Mouse (Mus musculus) 416B (cell line): ENCODE measurements around the gene Syngr3.
A peak's percentile ranks its signal among the peaks of the same experiment; 100 is the strongest.
"Not testable (repeated sequence)": the region's sequence is repeated elsewhere in the genome, so short reads cannot be mapped to it uniquely, and the experiment has no call there.

Experiments used
- DNase-seq: peaks from one replicate; pipeline ENCODE4 v3.0.0; 2011; ENCODE audit warnings: low read depth

Syngr3 gene

DNA sequence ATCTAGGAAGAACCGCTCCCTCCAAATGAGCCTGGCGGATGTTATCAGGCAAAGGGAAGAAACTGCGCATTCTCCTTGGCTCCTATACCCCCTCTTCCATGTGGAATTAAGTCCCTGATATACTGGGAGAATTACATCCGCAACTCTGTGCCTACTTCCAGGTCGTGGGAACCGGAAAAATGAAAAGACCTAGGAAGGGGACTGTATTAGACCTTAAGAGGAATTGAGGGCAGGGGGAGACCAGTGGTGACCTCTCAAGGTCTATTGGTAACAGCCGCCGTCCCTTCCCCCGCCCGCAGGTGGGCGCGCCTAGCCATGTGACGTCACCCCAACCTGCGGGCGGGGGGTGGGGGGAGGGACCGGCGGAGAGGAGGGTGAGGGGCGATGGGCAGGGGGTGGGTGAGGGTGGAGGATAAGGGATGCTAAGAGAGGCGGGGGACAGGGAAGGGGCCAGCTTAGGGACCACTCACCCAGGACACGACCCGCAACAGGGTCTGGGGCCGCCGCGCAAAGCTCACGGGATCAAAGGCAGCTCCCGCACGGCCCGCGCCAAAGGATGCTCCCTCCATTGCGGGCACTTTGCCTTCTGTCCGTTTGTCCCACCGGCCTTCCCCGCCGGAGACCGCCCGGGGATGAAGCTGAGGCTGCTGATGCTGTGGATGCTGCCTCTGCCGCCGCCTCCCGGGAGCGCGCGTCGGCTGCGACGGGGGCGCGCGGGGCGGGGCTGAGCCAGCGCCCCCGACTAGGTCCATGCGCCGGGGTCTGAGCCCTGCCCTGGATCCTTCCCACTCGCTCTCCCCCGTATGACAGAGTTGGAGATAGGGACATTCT, at the start of gene Syngr3:
Syngr3 (minus strand) TSS at position 705 of the 831 bp plus-strand sequence.
- no peak for DNase-seq

DNA sequence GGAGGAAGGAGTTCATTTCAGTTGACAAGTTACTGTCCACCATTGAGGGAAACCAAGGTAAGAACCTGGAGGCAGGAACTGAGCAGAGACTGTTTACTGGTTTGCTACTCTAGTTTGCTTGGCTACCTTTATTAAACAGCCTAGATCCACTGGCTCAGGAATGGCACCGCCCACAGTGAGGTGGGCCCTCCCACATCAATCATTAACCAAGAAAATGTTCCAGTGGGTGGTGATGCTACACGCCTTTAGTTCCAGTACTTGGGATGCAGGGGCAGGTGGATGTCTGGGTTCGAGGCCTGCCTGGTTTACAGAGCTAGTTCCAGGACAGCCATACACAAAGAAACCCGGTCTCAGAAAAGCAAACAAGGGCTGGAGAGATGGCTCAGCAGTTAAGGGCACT, 48.5 kb upstream of the Syngr3 start:
- no peak for DNase-seq

DNA sequence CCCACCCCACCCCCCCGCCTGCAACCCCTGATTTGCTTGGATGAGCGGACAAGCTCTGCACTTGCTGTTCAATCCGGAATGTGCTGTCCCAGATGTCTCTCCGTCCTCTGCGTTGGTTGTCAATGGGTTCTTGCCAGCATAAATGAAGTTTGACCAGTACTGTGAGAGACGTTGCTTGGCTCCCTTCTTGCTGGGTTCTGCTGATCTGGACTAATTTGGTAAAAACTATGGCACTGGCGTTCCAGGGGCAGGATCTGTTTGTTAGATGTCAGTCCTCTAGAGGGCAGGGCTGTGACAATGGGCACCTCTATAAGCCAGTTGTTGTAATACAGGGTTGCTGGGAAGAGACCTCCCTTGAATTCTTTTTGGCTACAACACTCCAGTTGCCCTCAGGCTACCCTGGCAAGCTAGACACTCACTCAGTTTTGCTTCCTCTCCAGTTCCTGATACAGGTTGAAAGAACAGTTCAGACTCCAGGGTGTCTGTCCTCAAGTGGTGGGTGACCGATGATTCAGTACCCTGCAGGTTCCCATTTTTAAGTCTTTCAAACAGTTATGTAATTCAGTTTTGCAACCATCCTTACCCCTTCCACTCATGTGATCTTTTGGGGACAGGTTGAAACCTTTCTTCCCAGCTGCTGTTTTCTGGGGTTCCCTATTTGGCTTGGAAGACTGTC, 47.5 kb upstream of the Syngr3 start:
- DNase-seq, result peak; percentile 70

DNA sequence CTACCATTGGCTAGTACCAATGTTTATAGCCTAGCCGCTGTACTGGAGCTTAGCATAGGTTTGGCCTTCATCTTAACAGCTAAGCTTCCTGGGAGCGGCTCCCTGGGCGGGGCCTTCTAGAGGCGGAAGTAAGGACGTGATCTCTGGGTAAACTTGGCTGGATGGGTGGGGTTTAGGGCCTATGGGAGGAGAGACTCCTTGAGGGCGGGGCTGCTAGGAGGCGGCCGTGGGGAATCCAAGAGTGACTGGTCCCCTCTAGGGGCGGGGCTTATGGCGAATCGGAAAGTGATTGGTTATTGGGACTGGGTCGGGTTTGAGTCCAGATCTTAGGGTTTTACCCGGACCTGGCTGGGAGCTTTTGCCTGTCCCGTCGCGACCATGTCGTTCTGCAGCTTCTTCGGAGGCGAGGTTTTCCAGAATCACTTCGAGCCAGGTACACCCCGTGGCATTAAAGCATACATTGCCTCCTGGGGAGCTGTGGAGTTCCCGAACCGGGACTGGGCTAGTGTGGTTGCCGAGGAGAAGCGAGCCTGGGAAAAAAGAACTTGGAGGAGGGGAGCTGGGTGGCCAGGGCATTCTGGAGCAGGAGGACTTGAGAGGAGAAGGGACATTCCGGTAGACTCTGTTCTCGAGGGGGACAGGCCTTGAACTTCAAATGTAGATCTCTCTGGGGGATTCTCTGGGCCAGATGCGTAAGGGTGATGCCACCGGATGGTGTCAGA, 46.7 kb upstream of the Syngr3 start, which contains the start of gene Msrb1:
Msrb1 (plus strand) TSS at position 313 of the 722 bp plus-strand sequence.
- DNase-seq, result peak; percentile 98

DNA sequence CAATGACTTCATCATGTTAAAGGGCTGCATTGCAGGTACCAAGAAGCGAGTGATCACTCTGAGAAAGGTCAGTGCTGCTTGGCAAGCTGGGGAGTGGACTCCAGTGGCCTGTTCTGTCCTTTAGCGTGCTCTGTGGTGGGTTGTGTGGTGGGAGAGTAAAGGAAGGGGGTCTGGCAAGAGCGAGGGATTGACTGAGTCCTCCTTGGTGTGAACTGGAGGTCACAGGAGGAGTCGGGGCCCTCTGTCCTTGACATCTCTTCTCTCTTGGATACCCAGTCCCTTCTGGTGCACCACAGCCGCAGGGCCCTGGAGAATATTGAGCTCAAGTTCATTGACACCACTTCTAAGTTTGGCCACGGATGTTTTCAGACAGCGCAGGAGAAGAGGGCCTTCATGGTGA, 45.7 kb upstream of the Syngr3 start:
- no peak for DNase-seq

DNA sequence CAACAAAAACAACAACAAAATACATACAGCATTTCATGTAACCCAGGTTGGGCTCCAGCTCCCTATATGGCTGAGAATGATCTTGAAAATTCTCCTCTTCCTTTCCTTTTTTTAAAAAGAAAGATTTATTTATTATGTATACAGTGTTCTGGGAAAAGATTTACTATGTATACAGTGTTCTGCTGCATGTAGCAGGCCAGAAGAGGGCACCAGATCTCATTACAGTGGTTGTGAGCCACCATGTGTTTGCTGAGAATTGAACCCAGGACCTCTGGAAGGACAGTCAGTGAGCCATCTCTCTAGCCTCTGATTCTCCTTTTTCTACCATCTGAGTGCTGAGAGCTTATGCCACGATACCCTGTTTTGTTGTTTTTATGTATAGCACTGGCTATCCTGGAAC, 44.8 kb upstream of the Syngr3 start:
- peak; percentile 21 for DNase-seq

DNA sequence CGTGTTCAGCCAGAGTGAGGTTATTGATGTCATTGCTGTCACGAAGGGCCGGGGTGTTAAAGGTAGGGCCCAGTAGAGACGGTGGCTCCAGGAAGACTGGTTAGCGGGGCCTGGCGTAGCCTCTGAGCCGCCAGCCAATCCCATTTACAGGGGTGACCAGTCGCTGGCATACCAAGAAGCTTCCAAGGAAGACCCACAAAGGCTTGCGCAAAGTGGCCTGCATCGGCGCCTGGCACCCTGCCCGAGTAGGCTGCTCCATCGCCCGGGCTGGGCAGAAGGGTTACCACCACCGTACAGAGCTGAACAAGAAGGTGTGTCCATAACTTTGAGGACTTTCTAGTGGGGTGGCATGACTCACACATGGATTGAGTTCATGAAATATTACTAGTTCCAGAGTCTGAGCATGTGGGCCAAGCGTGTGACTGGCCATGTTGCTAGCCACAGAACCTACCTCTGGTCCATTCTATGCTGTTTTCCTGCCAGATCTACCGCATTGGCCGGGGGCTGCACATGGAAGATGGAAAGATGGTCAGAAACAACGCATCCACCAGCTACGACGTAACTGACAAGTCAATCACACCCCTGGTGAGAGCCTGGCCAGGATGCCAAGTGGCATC, 43.8 kb upstream of the Syngr3 start:
- peak; percentile 28 for DNase-seq

DNA sequence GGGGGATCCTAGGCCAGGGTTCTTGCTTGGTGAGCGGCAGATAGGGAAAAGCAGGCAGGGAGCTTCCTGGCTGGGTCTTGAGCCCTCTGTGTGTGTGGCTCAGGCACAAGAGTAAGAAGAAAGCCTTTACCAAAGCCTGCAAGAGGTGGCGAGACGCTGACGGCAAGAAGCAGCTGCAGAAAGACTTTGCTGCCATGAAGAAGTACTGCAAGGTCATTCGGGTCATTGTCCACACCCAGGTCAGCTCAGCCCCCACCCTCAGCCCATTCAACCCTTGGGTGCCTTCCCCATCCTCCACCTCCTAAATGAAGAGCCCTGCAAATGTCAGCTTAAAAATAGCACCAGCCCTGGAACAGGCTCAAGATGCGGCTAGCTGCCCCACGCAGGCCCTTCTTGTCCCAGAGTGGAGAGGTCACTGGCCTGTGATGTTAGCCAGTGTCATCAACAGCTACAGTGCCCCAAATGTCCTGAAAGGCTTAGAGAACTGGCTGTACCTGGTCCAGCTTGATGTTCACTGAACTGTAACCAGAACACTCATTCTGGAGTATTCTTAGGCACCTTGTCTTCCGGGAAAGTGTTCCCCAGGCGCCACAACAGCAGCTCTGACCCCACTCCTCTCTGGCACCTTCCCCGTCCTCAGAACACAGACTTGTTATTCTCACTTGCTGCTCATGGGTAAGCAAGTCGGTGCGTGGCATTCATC, 42.6 kb upstream of the Syngr3 start:
- DNase-seq, result no peak

DNA sequence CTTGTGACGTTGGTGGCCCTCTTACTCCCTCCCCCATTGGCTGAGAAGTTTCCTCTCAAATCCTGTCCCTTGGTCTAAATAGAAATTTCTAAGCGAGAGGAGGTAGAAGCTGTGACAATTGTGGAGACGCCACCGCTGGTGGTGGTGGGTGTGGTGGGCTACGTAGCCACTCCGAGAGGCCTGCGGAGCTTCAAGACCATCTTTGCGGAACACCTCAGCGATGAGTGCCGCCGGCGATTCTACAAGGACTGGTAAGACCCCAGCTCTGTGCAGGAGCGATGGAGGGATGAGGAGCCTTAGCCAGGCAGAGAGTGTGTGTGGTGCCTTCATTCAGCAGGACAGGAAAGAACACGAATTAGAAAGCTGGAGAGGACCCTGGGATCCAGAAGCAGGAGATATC, 41.0 kb upstream of the Syngr3 start:
- DNase-seq, result peak; percentile 46

DNA sequence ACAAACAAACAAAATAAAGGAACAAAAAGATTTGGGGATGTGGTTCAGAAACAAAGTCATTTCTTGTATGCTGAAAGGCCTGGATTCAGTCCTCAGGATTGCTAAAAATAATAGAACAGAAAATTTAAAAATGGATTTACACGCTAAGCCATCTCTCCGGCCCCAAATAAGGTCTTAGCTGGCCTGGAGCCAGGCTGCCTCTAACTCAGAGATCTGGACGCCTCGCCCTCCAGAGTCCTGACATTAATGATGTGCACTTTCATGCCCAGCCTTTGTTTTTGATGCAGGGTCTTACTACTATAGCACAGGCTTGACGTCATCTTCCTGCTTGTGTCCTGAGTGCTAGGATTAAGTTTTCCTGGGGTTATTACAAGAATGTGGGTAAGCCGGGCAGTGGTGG, 39.3 kb upstream of the Syngr3 start:
- no peak for DNase-seq

DNA sequence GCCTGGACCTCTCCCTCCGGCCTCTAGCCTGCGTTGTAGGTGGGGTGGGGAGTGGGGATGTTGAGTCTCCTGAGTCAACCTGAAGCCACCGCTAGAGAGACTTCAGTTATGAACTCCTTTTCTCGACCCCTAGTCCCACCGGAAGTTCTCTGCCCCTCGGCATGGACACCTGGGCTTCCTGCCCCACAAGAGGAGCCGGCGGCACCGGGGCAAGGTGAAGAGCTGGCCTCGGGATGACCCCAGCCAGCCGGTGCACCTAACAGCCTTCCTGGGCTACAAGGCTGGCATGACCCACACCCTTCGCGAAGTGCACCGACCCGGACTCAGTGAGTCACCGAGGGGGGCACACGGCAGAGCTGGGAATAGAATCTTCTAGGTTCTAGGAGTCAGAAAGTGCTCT, 38.4 kb upstream of the Syngr3 start:
- DNase-seq, result no peak

DNA sequence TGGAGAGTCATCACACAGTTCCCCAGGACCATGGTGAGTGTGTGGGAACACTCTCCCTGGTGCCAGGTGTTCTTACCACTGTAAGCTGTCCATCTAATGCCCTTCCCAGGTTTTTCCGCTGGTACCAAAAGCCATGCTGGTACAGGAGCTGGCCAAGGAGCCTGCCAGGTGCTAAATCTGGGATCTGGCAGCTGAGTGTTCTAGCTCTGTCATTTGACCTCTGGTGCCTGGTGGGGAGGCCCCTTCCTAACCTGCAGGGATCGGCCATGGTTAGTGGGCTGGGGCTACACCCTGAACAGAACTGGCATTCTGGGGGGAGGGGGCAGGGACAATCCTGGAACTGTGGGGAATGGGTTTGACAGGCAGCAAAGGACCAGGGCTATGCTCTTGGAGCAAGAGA, 37.9 kb upstream of the Syngr3 start, which contains the start of gene Rpl3l:
Rpl3l (plus strand) TSS at position 203 of the 400 bp plus-strand sequence.
- DNase-seq, result no peak

DNA sequence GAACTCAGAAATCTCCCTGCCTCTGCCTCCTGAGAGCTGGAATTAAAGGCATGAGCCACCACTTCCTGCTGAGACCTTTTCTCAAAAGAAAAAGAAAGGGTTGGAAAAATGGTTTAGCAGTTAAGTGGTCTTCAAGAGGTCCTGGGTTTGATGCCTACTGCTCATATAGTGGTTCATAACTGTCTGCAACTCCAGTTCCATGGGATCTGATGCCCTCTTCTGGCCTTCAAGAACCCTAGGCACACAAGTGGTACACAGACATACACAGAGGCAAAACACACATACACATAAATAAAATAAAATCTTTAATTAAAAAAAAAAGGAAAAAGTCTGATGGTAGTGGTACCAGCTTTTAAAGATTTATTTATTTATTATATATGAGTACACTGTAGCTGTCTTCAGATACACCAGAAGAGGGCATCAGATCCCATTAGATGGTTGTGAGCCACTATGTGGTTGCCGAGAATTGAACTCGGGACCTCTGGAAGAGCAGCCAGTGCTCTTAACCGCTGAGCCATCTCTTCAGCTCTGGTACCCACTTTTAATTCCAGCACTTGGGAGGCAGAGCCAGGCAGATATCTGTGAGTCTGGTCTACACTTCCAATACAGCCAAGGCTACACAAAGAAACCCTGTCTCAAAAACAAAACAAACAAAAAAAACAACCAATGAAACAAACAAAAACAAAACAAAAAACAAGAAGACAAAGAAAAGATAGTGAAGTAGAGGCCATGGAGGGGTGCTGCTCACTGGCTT, 36.1 kb upstream of the Syngr3 start:
- DNase-seq, result peak; percentile 51

DNA sequence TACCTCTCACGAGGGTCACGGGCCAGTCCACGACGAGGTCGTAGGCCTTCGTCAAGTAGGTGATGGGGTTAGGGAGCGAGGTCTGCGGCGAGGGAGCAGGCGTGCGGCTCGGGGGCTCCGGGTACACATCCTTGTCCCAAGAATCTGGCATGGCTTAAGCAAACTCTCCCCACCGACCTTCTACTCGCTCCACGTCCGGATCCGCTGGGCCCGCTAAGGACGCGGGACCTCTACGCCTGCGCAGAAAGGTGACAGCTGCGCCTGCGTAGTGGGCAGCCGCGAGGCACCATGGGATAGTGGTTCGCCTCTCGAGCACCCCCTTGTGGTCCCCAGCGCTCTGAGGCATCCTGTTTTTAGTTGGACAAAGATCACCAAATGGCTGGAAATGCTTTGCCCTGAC, 34.4 kb upstream of the Syngr3 start, which contains the start of gene Ndufb10:
Ndufb10 (minus strand) TSS at position 295 of the 400 bp plus-strand sequence.
- DNase-seq, result peak; percentile 93

DNA sequence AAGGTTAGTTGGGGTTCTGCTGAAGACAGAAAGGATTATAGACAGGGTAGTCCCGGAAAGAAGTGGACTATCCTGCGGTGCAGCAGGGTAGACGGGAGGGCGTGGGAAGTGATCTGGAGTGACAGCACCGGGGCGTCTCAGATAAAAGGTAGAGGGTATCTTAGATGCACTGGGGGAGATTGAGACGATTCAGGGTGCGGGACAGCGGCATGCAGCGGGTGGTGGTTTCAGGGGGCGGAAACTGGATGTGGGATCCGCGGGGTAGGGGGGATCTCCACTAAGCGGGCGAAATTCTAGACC, 34.1 kb upstream of the Syngr3 start:
- DNase-seq, result peak; percentile 57

DNA sequence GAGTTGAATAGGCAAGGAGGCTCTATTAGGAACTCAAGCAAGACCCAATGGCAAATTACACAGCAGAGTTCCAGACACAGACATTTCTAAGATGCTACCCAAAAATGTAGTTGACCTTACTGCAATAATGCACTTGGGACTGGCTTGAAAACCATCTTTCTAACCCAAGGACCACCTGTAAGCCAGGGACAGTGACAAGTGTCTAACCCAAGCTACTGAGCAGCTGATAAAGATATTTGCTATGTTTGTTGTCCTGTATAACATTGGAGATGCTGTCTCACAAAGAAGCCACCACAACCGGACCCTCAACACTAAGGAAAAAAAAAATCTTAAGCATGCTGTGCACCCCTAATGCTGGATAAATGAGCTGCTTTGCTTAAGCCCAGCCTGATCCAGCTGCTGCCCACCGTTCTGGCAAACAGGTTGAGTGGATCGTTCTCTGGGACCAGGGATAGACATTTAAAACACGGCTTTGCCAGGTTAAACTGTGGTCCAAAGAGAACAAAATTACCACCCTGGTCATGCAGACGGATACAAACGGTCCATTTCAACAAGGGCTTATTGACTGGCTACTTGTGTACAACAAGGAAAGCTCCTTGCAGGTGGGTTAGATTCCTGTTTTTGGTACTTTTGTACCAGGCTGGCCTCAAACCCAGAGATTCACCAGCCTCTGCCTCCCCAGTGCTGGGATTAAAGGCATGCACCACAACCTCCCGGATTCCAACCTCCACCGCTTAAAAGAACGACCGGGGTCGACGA, 33.5 kb upstream of the Syngr3 start:
- peak; percentile 56 for DNase-seq

DNA sequence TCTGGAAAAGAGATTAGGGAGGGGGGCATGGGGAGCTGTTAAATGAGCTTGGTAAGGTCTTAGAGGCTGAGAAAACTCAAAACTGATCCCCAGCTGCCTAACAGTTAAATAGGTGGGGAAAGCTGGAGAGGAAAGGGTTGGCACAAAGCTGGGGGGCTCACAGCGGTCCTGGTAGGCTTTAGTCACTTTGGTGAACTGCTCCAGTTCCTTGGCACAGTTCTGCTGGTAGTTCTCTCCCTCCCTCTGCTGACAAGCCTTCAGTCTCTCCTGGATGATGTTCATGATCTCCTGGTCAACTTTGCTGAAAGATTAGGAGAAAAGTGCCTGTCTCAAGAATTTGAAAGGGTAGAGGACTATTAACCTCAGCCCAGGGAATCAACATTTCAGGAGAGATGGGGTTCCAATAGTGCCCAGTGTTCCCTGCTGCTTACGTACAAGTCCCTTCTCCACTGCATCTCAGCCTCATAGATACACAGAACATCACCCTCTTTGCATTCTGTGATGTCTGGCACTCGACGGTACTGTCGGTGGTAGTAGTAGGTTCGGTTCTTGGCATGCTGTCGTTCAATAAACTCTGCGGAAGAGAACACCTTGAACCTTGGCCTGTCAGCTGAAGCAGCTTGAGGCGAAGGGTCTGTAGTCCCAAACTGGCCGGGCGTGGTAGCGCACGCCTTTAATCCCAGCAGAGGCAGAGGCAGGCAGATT, 32.6 kb upstream of the Syngr3 start:
- DNase-seq, result peak; percentile 57

DNA sequence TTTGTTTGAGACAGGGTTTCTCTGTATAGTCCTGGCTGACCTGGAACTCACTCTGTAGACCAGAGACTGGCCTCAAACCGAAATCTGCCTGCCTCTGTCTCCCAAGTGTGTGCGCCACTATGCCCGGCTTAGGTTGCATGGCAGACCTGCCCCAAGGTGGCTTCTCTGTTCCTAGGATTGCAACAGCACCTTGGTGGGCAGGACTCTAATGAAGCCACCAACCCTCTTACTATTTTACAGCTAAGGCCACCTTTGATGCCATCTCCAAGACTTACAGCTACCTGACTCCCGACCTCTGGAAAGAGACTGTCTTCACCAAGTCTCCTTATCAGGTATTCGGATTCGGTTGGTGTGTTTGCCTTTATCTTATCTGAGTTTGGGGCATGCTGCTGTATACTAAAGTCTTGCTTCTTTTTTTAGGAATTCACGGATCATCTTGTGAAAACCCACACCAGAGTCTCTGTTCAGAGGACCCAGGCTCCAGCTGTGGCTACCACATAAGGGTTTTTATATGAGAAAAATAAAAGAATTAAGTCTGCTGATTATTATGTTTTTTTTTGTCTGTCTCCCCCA, 31.7 kb upstream of the Syngr3 start:
- not testable (repeated sequence) for DNase-seq

DNA sequence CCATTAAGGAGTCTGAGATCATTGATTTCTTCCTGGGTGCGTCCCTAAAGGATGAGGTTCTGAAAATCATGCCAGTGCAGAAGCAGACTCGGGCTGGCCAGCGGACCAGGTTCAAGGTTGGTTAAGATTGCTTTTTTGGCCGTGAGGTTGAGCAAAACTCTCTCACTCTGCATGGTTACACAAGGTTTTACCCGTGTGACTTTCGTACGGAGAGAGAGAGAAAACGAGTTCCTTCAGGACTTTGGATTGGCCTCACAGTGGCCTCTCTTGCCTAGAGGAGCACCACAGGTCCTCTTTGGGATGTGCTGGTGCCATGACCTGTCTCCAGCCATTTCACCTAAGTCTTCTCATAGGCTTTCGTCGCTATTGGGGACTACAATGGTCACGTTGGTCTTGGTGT, 30.9 kb upstream of the Syngr3 start:
- not testable (repeated sequence) for DNase-seq
